10 mouse cellular contexts compared by ENCODE assay signal in genomic region chr10:69326433-69326832, GRCm38 (mm10). TPM values are rescaled to one million over a fixed set of nuclear protein-coding genes. Genes with fewer than 3 reads are reported as not detected.
DNase-seq lines count a peak whose midpoint lies in the region; ATAC-seq lines count a peak whose summit lies in the region.
"Had no signal": no experiment of that assay in that cellular context is flagged by ENCODE, and none has a peak within 500 bp of the region (broad histone marks: within the 10 kb centered on the region; RNA-seq: fewer than 3 reads in every experiment).

No protein-coding gene starts in this region.

- H3K27ac ChIP-seq in forebrain, embryonic 15.5 days (replicated peaks): no peak overlapping the region
- no peak overlapping the region for H3K27ac ChIP-seq in forebrain, embryonic 10.5 days
- H3K27ac ChIP-seq in midbrain, embryonic 14.5 days (replicated peaks; ENCODE audit: low read depth, low read length): no peak overlapping the region
- no peak overlapping the region for H3K27ac ChIP-seq in midbrain, embryonic 13.5 days
- H3K27ac ChIP-seq in embryonic facial prominence, embryonic 15.5 days (replicated peaks): no peak overlapping the region
- H3K27ac ChIP-seq: midbrain, embryonic 12.5 days had no signal

- DNase-seq in forebrain, embryonic 10.5 days (ENCODE audit: extremely low spot score, low spot score): no peak
- peak; percentile 37 for DNase-seq in midbrain, embryonic 14.5 days
- DNase-seq in lung, postnatal 36 days: peak; percentile 43
- DNase-seq in embryo, embryonic 9.5 days (ENCODE audit: extremely low spot score): no peak
- no peak for DNase-seq in kidney, adult 8-10 months

- H3K9ac ChIP-seq in forebrain, embryonic 15.5 days (replicated peaks): no peak overlapping the region
- H3K9ac ChIP-seq in midbrain, embryonic 14.5 days (replicated peaks; ENCODE audit: low read length): no peak overlapping the region
- no peak overlapping the region for H3K9ac ChIP-seq in midbrain, embryonic 13.5 days (replicated peaks)
- no peak overlapping the region for H3K9ac ChIP-seq in embryonic facial prominence, embryonic 15.5 days
- H3K9ac ChIP-seq: midbrain, embryonic 12.5 days had no signal

- peak; percentile 45 for ATAC-seq in forebrain, embryonic 15.5 days (replicated peaks)
- no peak for ATAC-seq in midbrain, embryonic 14.5 days (ENCODE audit: low FRiP score, low TSS enrichment)
- ATAC-seq in midbrain, embryonic 13.5 days: no peak
- ATAC-seq in embryonic facial prominence, embryonic 15.5 days (ENCODE audit: insufficient number of reproducible peaks, low FRiP score, low TSS enrichment, low read depth): peak; percentile 59; the same call in 1 of the 2 replicates

- H3K27me3 ChIP-seq in forebrain, embryonic 15.5 days: no peaks in the 10 kb centered on the region
- no peaks in the 10 kb centered on the region for H3K27me3 ChIP-seq in forebrain, embryonic 10.5 days (ENCODE audit: poor library complexity, severe bottlenecking)
- H3K27me3 ChIP-seq in midbrain, embryonic 14.5 days (ENCODE audit: control insufficient read depth, insufficient read depth, low read length): no peaks in the 10 kb centered on the region
- H3K27me3 ChIP-seq in midbrain, embryonic 13.5 days: no peaks in the 10 kb centered on the region
- H3K27me3 ChIP-seq in embryonic facial prominence, embryonic 15.5 days: no peaks in the 10 kb centered on the region
- H3K27me3 ChIP-seq: midbrain, embryonic 12.5 days had no signal

- H3K36me3 ChIP-seq in forebrain, embryonic 15.5 days: no peaks in the 10 kb centered on the region
- no peaks in the 10 kb centered on the region for H3K36me3 ChIP-seq in forebrain, embryonic 10.5 days (replicated peaks)
- H3K36me3 ChIP-seq in midbrain, embryonic 14.5 days (ENCODE audit: control insufficient read depth, insufficient read depth, low read length): no peaks in the 10 kb centered on the region
- H3K36me3 ChIP-seq in midbrain, embryonic 13.5 days: no peaks in the 10 kb centered on the region
- no peaks in the 10 kb centered on the region for H3K36me3 ChIP-seq in embryonic facial prominence, embryonic 15.5 days
- H3K36me3 ChIP-seq: midbrain, embryonic 12.5 days had no signal

- H3K4me1 ChIP-seq in forebrain, embryonic 15.5 days: peaks cover 2% of the 10 kb centered on the region; the same call in 1 of the 2 replicates
- no peaks in the 10 kb centered on the region for H3K4me1 ChIP-seq in forebrain, embryonic 10.5 days
- H3K4me1 ChIP-seq in midbrain, embryonic 14.5 days (ENCODE audit: control insufficient read depth, insufficient read depth, low read length): no peaks in the 10 kb centered on the region
- H3K4me1 ChIP-seq in midbrain, embryonic 13.5 days (replicated peaks): peaks cover 11% of the 10 kb centered on the region
- H3K4me1 ChIP-seq in embryonic facial prominence, embryonic 15.5 days: 0 out of 2 replicates have a peak, but pooled peaks cover 5% of the 10 kb centered on the region
- H3K4me1 ChIP-seq: midbrain, embryonic 12.5 days had no signal

- H3K4me2 ChIP-seq in forebrain, embryonic 15.5 days (replicated peaks): no peak overlapping the region
- no peak overlapping the region for H3K4me2 ChIP-seq in midbrain, embryonic 14.5 days (ENCODE audit: low read length)
- no peak overlapping the region for H3K4me2 ChIP-seq in midbrain, embryonic 13.5 days (replicated peaks)
- no peak overlapping the region for H3K4me2 ChIP-seq in embryonic facial prominence, embryonic 15.5 days (replicated peaks)
- H3K4me2 ChIP-seq: midbrain, embryonic 12.5 days had no signal

- no peaks in the 10 kb centered on the region for H3K9me3 ChIP-seq in forebrain, embryonic 15.5 days
- no peaks in the 10 kb centered on the region for H3K9me3 ChIP-seq in forebrain, embryonic 10.5 days
- no peaks in the 10 kb centered on the region for H3K9me3 ChIP-seq in midbrain, embryonic 14.5 days (ENCODE audit: control insufficient read depth, low read length)
- no peaks in the 10 kb centered on the region for H3K9me3 ChIP-seq in midbrain, embryonic 13.5 days
- H3K9me3 ChIP-seq in embryonic facial prominence, embryonic 15.5 days (replicated peaks): no peaks in the 10 kb centered on the region
- H3K9me3 ChIP-seq: midbrain, embryonic 12.5 days had no signal

- WGBS in forebrain, embryonic 15.5 days: 73% methylated on average over 3 of the region's 3 CpGs
- WGBS in forebrain, embryonic 10.5 days: 98% methylated on average over 3 of the region's 3 CpGs
- WGBS in midbrain, embryonic 14.5 days: 86% methylated on average over 3 of the region's 3 CpGs
- 85% methylated on average over 3 of the region's 3 CpGs for WGBS in midbrain, embryonic 13.5 days
- WGBS in embryonic facial prominence, embryonic 15.5 days: 73% methylated on average over 3 of the region's 3 CpGs

- no peak overlapping the region for H3K4me3 ChIP-seq in forebrain, embryonic 15.5 days
- H3K4me3 ChIP-seq in forebrain, embryonic 10.5 days: no peak overlapping the region
- no peak overlapping the region for H3K4me3 ChIP-seq in midbrain, embryonic 14.5 days (replicated peaks; ENCODE audit: low read depth, low read length)
- H3K4me3 ChIP-seq in midbrain, embryonic 13.5 days (replicated peaks): no peak overlapping the region
- no peak overlapping the region for H3K4me3 ChIP-seq in embryonic facial prominence, embryonic 15.5 days (replicated peaks)
- H3K4me3 ChIP-seq: erythroblast, embryonic 14.5 days; midbrain, embryonic 12.5 days had no signal

RNA-seq across cellular contexts. Expression of gene Cdk1, which starts 26.3 kb away (rescaled TPM):
- 179 and 208 TPM in 2 replicates for polyA plus RNA-seq in forebrain, embryonic 15.5 days (2015; fragmentation: Nextera tagmentation; extraction: Ambion mirVana)
- 542 and 548 TPM in 2 replicates for polyA plus RNA-seq in forebrain, embryonic 10.5 days (2016; fragmentation: Nextera tagmentation; extraction: Ambion mirVana)
- 60.5 and 94.2 TPM in 2 replicates for polyA plus RNA-seq in midbrain, embryonic 14.5 days (2014; fragmentation: Nextera tagmentation; extraction: Ambion mirVana)
- polyA plus RNA-seq in midbrain, embryonic 13.5 days (2015; fragmentation: Nextera tagmentation; extraction: Ambion mirVana): 149 and 181 TPM in 2 replicates
- 349 and 373 TPM in 2 replicates for polyA plus RNA-seq in embryonic facial prominence, embryonic 15.5 days (2015; fragmentation: Nextera tagmentation; extraction: Ambion mirVana)

Comparison
In these comparisons a context has a peak if more than half of its experiments do, and no peak if none do; other contexts are left out.
1. ATAC-seq: peak in forebrain, embryonic 15.5 days (single experiment) and embryonic facial prominence, embryonic 15.5 days (single experiment); none in midbrain, embryonic 14.5 days (single experiment) and midbrain, embryonic 13.5 days (single experiment).
2. DNase-seq: peak in midbrain, embryonic 14.5 days (single experiment) and lung, postnatal 36 days (single experiment); none in forebrain, embryonic 10.5 days (single experiment), embryo, embryonic 9.5 days (single experiment) and kidney, adult 8-10 months (0 of 2).